Mouse (Mus musculus) CH12.LX (cell line): ENCODE data around the gene Bcl7b. TPM values are rescaled to one million over a fixed set of nuclear protein-coding genes. Genes with fewer than 3 reads are reported as not detected.
A peak's percentile ranks its signal among the peaks of the same experiment; 100 is the strongest.

Experiments used
- DNase-seq: peaks from one replicate; pipeline ENCODE4 v3.0.0-alpha.2; 2013; ENCODE audit errors: extremely low read depth
- H3K27ac ChIP-seq: 2 replicates; pipeline ENCODE4 v1.5.1; 2012; ENCODE audit warnings: low read depth, mild to moderate bottlenecking, control low read depth, moderate library complexity; ENCODE audit not compliant: insufficient read depth
- H3K27me3 ChIP-seq: replicated peaks from 2 replicates; pipeline ENCODE3; 2012; ENCODE audit warnings: inconsistent platforms
- H3K36me3 ChIP-seq, 2 experiments: replicated peaks in 1 of 2; 2 replicates each; pipeline versions ENCODE3 to v1.6.1; 2012; ENCODE audit warnings: inconsistent platforms in 1 of 2, low read length in 1 of 2, mild to moderate bottlenecking in 1 of 2, mixed read lengths in 1 of 2, moderate library complexity in 1 of 2; ENCODE audit not compliant: control insufficient read depth in 1 of 2, insufficient read depth in 1 of 2
- H3K4me1 ChIP-seq, 2 experiments: 2 replicates each; pipeline ENCODE4 v1.6.1; 2012; ENCODE audit warnings: inconsistent platforms in 1 of 2, moderate library complexity in 1 of 2; ENCODE audit not compliant: insufficient read depth in 2 of 2, control insufficient read depth in 1 of 2
- H3K4me2 ChIP-seq: 2 replicates; pipeline ENCODE4 v1.6.1; 2012; ENCODE audit warnings: low read depth, mild to moderate bottlenecking, control low read depth; ENCODE audit not compliant: poor library complexity, insufficient read depth, severe bottlenecking
- H3K4me3 ChIP-seq, 3 experiments: fragments of 150-350 bp in 1 of 3; sonication (generic) in 1 of 3; replicated peaks in 1 of 3; 2 replicates each; pipeline versions ENCODE3 to v1.5.1; 2011 to 2012; ENCODE audit warnings: low read depth in 2 of 3, low read length in 2 of 3, mild to moderate bottlenecking in 2 of 3, moderate library complexity in 2 of 3, control low read depth in 1 of 3, improper control_type of control experiment in 1 of 3, inconsistent platforms in 1 of 3, mixed read lengths in 1 of 3; ENCODE audit not compliant: poor library complexity in 1 of 3
- H3K79me2 ChIP-seq: replicated peaks from 2 replicates; pipeline ENCODE4 v1.6.1; 2012; ENCODE audit warnings: mild to moderate bottlenecking, moderate library complexity; ENCODE audit not compliant: control insufficient read depth, poor library complexity, insufficient read depth, severe bottlenecking; ENCODE audit errors: extremely low read depth
- H3K9ac ChIP-seq: 2 replicates; pipeline ENCODE4 v1.6.1; 2012; ENCODE audit warnings: low read depth, mild to moderate bottlenecking, control low read depth, moderate library complexity; ENCODE audit not compliant: insufficient read depth
- H3K9me3 ChIP-seq: replicated peaks from 2 replicates; pipeline ENCODE3; 2012; ENCODE audit warnings: low read length, inconsistent platforms, mixed read lengths
- CHD1 ChIP-seq: IDR thresholded peaks from 2 replicates; pipeline ENCODE4 v1.6.1; 2012; ENCODE audit warnings: low read depth, low read length, improper control_type of control experiment, inconsistent platforms
- CTCF ChIP-seq, 2 experiments: IDR thresholded peaks in 1 of 2; conservative IDR thresholded peaks in 1 of 2; 2 replicates each; pipeline ENCODE4 v1.5.1; 2011 to 2012; ENCODE audit warnings: low read depth in 2 of 2, low read length in 2 of 2, improper control_type of control experiment in 1 of 2, inconsistent platforms in 1 of 2, mild to moderate bottlenecking in 1 of 2, moderate library complexity in 1 of 2
- E2F4 ChIP-seq: IDR thresholded peaks from 2 replicates; pipeline ENCODE4 v1.6.1; 2011; ENCODE audit warnings: low read depth, low read length, improper control_type of control experiment; ENCODE audit not compliant: insufficient replicate concordance
- GABPA ChIP-seq: IDR thresholded peaks from 2 replicates; pipeline ENCODE4 v1.6.1; 2012; ENCODE audit warnings: low read depth, low read length, improper control_type of control experiment, inconsistent platforms; ENCODE audit not compliant: insufficient replicate concordance
- HCFC1 ChIP-seq: IDR thresholded peaks from 2 replicates; pipeline ENCODE4 v1.6.1; 2012; ENCODE audit warnings: low read depth, mild to moderate bottlenecking, inconsistent platforms, low read length, improper control_type of control experiment
- IRF4 ChIP-seq: IDR thresholded peaks from 2 replicates; pipeline ENCODE4 v1.6.1; 2014; ENCODE audit warnings: low read depth, mild to moderate bottlenecking, inconsistent platforms, low read length, improper control_type of control experiment
- JUND ChIP-seq: conservative IDR thresholded peaks from 2 replicates; pipeline ENCODE4 v1.6.1; 2011; ENCODE audit warnings: low read depth, low read length, improper control_type of control experiment
- MAFK ChIP-seq: IDR thresholded peaks from 2 replicates; pipeline ENCODE4 v1.6.1; 2011; ENCODE audit warnings: low read length, improper control_type of control experiment; ENCODE audit not compliant: insufficient replicate concordance
- MAX ChIP-seq: IDR thresholded peaks from 2 replicates; pipeline ENCODE4 v1.6.1; 2011; ENCODE audit warnings: low read length, improper control_type of control experiment
- MEF2A ChIP-seq: IDR thresholded peaks from 2 replicates; pipeline ENCODE4 v1.6.1; 2014; ENCODE audit warnings: low read depth, mild to moderate bottlenecking, inconsistent platforms, low read length, improper control_type of control experiment, borderline replicate concordance
- MXI1 ChIP-seq: IDR thresholded peaks from 2 replicates; pipeline ENCODE4 v1.6.1; 2011; ENCODE audit warnings: mild to moderate bottlenecking, low read depth, low read length, improper control_type of control experiment
- MYC ChIP-seq: IDR thresholded peaks from 2 replicates; pipeline ENCODE4 v1.6.1; 2011; ENCODE audit warnings: low read depth, mild to moderate bottlenecking, improper control_type of control experiment, low read length
- NELFE ChIP-seq: IDR thresholded peaks from 2 replicates; pipeline ENCODE4 v1.6.1; 2011; ENCODE audit warnings: low read depth, low read length, improper control_type of control experiment
- NRF1 ChIP-seq: IDR thresholded peaks from 2 replicates; pipeline ENCODE4 v1.6.1; 2014; ENCODE audit warnings: low read depth, mild to moderate bottlenecking, inconsistent platforms, low read length, improper control_type of control experiment, moderate library complexity
- PAX5 ChIP-seq: IDR thresholded peaks from 2 replicates; pipeline ENCODE4 v1.6.1; 2012; ENCODE audit warnings: low read length, inconsistent platforms, mixed read lengths
- POLR2A ChIP-seq: IDR thresholded peaks from 2 replicates; pipeline ENCODE4 v1.6.1; 2011; ENCODE audit warnings: low read depth, mild to moderate bottlenecking, improper control_type of control experiment, low read length
- RAD21 ChIP-seq: IDR thresholded peaks from 2 replicates; pipeline ENCODE4 v1.6.1; 2011; ENCODE audit warnings: low read depth, mild to moderate bottlenecking, low read length, improper control_type of control experiment, moderate library complexity
- SMC3 ChIP-seq: IDR thresholded peaks from 2 replicates; pipeline ENCODE4 v1.6.1; 2011; ENCODE audit warnings: low read depth, low read length, improper control_type of control experiment
- TCF12 ChIP-seq: IDR thresholded peaks from 2 replicates; pipeline ENCODE4 v1.6.1; 2014; ENCODE audit warnings: low read depth, mild to moderate bottlenecking, inconsistent platforms, low read length, improper control_type of control experiment
- ZC3H11A ChIP-seq: IDR thresholded peaks from 2 replicates; pipeline ENCODE4 v1.6.1; 2012; ENCODE audit warnings: low read depth, mild to moderate bottlenecking, inconsistent platforms, low read length, improper control_type of control experiment
- ZKSCAN1 ChIP-seq: IDR thresholded peaks from 2 replicates; pipeline ENCODE4 v1.6.1; 2012; ENCODE audit warnings: low read depth, inconsistent platforms, low read length, improper control_type of control experiment, borderline replicate concordance
- ZMIZ1 ChIP-seq: IDR thresholded peaks from 2 replicates; pipeline ENCODE4 v1.6.1; 2012; ENCODE audit warnings: low read depth, mild to moderate bottlenecking, inconsistent platforms, low read length, improper control_type of control experiment
- ZNF384 ChIP-seq: IDR thresholded peaks from 2 replicates; pipeline ENCODE4 v1.6.1; 2012; ENCODE audit warnings: low read depth, low read length, improper control_type of control experiment, inconsistent platforms
- dilution Hi-C: fragments of 300-500 bp; cut with MboI; formaldehyde crosslinking; loops from 2 replicates; pipeline ENCODE4 v1.14.3; 2020; ENCODE audit warnings: low sequenced_read_pairs; ENCODE audit not compliant: extremely low pct_unique_long_range_greater_than_20kb, extremely low pct_ligation_motif_present
- in situ Hi-C: fragments of 300-500 bp; cut with MboI; formaldehyde crosslinking; loops from 3 replicates; pipeline ENCODE4 v1.14.3; 2019; ENCODE audit warnings: low sequenced_read_pairs, low pct_ligation_motif_present, low pct_unique_long_range_greater_than_20kb, mixed read lengths
- polyA plus RNA-seq: library from polyadenylated mRNA; unstranded; fragments of >175 nt; gene quantifications from 2 replicates; pipeline ENCODE4 v1.2.1, GENCODE M21; 2012; ENCODE audit warnings: low read depth; ENCODE audit not compliant: insufficient read length
- total RNA-seq, 2 experiments: library from RNA; depleted of rRNA; stranded (reverse); fragments of 300-350 nt in 1 of 2; fragments of >200 nt in 1 of 2; gene quantifications; 2 replicates each; pipeline ENCODE4 v1.2.3; 2012 to 2014

Gene Bcl7b
- total and polyA plus RNA-seq, 3 experiments, result 20.1 to 40.8 (median 24.1) TPM

- TF ChIP-seq GABPA, result no peak
Observed at GRCm38 (mm10) chr5:135168063-135169062, at the start of gene Bcl7b (continued).

GRCm38 (mm10) chr5:135118589-135119081, 49.4 kb upstream of the Bcl7b start:
- peak; percentile 45 for DNase-seq
- peaks cover 4 to 8% of the 10 kb centered on the region in 2 experiments; a peak in 2 of 4 replicates for H3K4me1 ChIP-seq
- H3K27me3 ChIP-seq, result peaks cover 45% of the 10 kb centered on the region
- no peak overlapping the region for H3K4me3 ChIP-seq
- no peak overlapping the region for H3K27ac ChIP-seq
- no peak overlapping the region for H3K9ac ChIP-seq
- no peaks in the 10 kb centered on the region for H3K36me3 ChIP-seq
- in situ Hi-C loops (loop anchor here (5.0 to 25.0 kb wide), 2 partner anchors 169 to 206 kb away; partner anchors contain the start of genes Cldn13 and Tmem270), dilution Hi-C loops (no loop called here)
- H3K9me3 ChIP-seq, result no peaks in the 10 kb centered on the region
- TF ChIP-seq SMC3, result peak; percentile 66
- no peak for TF ChIP-seq TCF12
- TF ChIP-seq ZC3H11A, result no peak
- TF ChIP-seq CHD1, result no peak
- TF ChIP-seq ZKSCAN1, result no peak
- no peak for TF ChIP-seq POLR2A
- TF ChIP-seq MXI1, result no peak
- peak; percentile 75 for TF ChIP-seq RAD21
- TF ChIP-seq NELFE, result no peak
- no peak for TF ChIP-seq PAX5
- no peak for TF ChIP-seq E2F4
- TF ChIP-seq ZNF384, result no peak
- no peak for TF ChIP-seq MEF2A
- TF ChIP-seq NRF1, result no peak
- no peak for TF ChIP-seq HCFC1
- TF ChIP-seq MAX, result no peak
- no peak for TF ChIP-seq JUND
- no peak for TF ChIP-seq MAFK
- TF ChIP-seq ZMIZ1, result no peak
- TF ChIP-seq IRF4, result no peak
- no peak for TF ChIP-seq MYC
- TF ChIP-seq CTCF (conservative IDR thresholded peaks at IDR 0.05 in 1 of 2, IDR thresholded peaks at IDR 0.05 in 1 of 2; ENCODE audit: low read depth in 2 of 2, low read length in 2 of 2), result peak; percentile 79 to 82
- H3K4me2 ChIP-seq, result no peak overlapping the region
- H3K79me2 ChIP-seq, result no peaks in the 10 kb centered on the region
